Mouse (Mus musculus) lung, postnatal 36 days (tissue): ENCODE results near the gene Slc44a4.
"Not testable (repeated sequence)": the region's sequence is repeated elsewhere in the genome, so short reads cannot be mapped to it uniquely, and the experiment has no call there.

Experiments
- DNase-seq: peaks from one replicate; pipeline ENCODE4 v3.0.0; 2022; ENCODE audit warnings: mixed read lengths

The Slc44a4 gene

DNA sequence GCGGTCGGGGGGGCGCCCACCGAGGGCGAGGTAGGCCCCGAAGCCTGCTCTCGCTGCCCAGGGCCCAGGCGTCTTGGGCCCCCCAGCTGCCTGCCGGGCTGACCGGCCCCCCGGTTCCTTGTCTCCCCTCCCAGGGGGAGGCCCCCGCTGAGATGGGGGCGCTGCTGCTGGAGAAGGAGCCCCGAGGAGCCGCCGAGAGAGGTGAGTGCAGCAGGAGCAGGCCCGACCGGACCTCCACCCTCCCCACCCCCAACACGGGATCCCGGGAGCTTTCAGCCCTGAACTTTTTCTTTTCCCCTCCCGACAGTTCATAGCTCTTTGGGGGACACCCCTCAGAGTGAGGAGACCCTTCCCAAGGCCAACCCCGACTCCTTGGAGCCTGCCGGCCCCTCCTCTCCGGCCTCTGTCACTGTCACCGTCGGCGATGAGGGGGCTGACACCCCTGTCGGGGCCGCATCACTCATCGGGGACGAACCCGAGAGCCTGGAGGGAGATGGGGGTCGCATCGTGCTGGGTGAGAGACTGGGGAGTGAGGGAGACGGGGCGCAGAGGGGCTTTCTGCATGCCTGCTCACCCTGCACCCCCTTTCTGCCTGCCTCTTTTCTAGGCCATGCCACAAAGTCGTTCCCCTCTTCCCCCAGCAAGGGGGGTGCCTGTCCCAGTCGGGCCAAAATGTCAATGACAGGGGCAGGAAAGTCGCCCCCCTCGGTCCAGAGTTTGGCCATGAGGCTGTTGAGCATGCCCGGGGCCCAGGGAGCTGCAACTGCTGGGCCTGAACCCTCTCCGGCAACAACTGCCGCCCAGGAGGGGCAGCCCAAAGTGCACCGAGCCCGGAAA is 15.0 kb upstream of the Slc44a4 start:
- peak; percentile 30 for DNase-seq

DNA sequence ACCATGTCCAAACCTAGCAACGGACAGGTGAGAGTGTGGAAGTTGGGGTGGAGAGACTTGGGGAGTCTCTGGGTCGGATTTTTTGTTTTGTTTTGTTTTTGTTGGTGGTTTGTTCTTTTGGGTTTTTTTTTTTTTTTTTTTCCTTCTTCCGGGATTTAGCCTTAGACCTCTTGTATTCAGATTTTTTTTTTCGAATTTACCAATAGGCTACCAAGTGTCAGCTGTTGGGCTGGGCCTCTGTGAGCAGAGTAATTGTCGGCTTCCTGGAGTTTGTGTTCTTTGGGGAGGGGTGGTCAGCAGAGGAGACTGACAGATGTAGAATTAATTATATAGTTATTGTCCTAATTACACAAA is 14.4 kb upstream of the Slc44a4 start:
- peak; percentile 55 for DNase-seq

DNA sequence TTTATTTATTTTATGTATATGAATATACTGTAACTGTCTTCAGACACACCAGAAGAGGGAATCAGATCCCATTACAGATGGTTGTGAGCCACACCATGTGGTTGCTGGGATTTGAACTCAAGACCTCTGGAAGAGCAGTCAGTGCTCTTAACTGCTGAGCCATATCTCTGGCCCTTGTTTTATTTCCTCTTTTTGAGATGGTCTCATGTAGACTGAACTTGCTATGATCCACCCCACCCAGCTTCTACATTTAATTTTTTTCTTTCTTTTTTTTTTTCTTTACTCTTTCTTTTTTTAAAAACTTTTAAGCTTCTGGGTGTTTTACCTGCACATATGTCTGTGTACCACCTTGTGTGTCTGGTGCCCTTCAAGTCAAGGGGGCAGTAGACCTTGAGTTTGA is 13.4 kb upstream of the Slc44a4 start:
- DNase-seq = not testable (repeated sequence)

- not testable (repeated sequence) for DNase-seq
These were observed 12.3 kb upstream of the Slc44a4 start for GRCm38 (mm10) chr17:34901948-34902347.

DNA sequence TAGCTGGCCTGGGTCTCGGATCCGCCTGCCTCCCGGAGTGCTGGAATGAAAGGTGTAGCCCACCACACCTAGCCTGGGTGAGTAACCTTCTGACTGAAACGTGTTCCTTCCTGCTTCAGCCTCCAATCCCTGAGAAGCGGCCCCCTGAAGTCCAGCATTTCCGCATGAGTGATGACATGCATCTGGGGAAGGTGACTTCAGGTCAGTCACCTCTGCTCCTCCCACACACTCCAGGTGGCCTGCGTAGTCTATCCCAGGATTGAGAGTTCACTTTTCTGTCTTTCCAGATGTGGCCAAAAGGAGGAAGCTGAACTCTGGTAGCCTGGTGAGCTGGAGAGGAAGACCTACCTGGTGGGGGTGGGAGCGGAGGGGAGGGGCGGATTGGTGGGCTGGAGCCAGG is 11.4 kb upstream of the Slc44a4 start:
- no peak for DNase-seq

GRCm38 (mm10) chr17:34910982-34911381 is 3.3 kb upstream of the Slc44a4 start:
- no peak for DNase-seq

- DNase-seq = peak; percentile 91
These were observed 2.3 kb upstream of the Slc44a4 start for GRCm38 (mm10) chr17:34911945-34912351.

DNA sequence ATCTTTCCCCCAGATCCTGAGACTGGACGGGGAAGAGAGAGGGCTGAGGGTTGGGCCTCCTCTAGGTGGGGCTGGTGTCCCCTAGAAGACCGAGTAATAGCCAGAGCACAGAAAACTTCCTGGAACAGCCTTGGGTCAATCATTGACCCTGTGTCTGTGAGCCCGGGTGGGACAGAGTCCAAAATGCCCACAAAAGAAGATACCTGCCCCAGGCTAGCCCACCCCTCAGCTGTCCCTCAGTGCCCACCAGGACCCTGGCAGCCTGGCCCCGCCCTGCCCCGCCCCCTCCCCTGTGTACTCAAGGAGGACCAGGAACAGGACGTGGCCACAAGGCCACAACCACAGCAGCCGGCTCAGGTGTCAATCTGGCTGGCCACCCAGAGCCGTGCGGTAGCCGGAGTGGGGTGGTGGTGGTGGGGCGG is 1.2 kb downstream of the Slc44a4 start:
- peak; percentile 52 for DNase-seq

- DNase-seq = no peak
These were observed 2.0 kb downstream of the Slc44a4 start for GRCm38 (mm10) chr17:34916316-34916715.

DNA sequence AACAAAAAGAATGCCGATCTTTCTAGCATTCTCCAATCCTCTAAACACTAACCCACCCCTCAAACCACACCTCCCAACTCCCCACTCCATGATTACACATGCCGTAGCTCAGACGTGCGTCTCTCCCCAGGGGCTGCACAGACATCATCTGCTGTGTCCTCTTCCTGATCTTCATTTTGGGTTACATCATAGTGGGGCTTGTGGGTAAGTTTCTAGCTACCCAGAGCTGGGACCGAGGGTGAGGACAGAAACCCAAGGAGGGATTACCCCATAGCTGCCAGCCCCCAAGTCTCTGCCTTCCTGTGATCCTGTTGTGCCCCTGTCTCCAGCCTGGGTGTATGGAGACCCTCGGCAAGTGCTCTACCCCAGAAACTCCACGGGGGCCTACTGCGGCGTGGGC is 2.9 kb downstream of the Slc44a4 start:
- DNase-seq = no peak

DNA sequence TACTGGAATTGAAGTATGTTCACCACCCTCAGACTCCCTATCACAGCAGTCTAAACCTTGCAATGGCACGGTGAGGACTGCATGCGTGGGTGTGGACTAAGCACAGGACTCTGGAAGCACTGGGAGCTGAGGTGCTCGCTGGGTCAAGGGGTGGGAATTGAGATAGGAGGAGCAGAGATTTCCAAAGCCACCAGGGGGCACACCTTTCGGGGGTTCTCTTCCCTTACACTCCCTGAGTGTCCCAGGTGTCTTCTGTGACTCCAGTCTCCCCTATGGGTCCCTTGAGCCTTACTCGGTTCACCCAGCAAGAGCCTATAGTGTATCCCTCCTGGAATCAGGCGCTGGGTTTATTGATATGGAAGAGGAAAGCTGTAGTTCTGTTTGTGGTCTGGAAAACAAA is 8.7 kb downstream of the Slc44a4 start:
- DNase-seq = no peak

DNA sequence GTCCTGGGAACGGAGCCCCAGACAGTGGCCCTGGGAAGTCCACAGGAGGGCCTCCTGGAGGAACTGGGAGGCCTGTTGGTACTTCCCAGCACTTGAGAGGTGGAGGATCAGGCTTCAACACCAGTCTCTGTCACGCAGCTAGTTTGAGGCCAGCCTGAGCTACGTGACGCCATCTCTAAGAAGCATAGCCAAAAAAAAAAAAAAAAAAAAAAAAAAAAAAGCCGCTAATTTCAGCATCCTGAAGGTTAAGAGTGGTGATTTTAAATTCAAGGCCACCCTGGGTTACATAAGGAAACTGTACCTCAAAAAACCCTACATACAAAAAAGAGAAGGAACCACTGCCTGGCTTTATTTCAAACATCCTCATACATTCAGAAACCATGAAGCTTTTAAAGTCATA is 10.0 kb downstream of the Slc44a4 start:
- no peak for DNase-seq

GRCm38 (mm10) chr17:34927306-34928019 is 13.2 kb downstream of the Slc44a4 start:
- peak; percentile 36 for DNase-seq

- DNase-seq = no peak
These were observed 14.6 kb downstream of the Slc44a4 start for GRCm38 (mm10) chr17:34928841-34929240.

- peak; percentile 100 for DNase-seq
These were observed 16.9 kb downstream of the Slc44a4 start, which contains the start of gene Neu1 for GRCm38 (mm10) chr17:34931061-34931734. Gene Neu1 (plus strand): TSS chr17:34931253.

- peak; percentile 36 for DNase-seq
These were observed 17.5 kb downstream of the Slc44a4 start for GRCm38 (mm10) chr17:34931735-34932098.

DNA sequence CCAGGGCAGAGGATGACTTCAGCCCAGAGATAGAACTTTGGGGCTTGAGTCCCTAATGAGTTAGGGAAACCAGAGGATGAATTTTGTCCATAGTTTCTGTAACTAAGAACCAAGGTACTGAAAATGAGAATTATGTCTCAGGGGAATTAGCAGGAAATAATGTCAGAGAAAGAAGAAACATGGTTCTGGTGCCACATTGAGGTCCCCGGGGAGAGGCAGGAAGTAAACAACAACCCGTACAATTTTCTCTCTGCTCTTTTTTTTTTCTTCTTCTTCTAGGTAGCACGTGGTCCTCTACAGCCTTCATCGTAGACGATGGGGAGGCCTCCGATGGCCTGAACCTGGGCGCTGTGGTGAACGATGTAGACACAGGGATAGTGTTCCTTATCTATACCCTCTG is 18.0 kb downstream of the Slc44a4 start:
- no peak for DNase-seq

- DNase-seq = no peak
These were observed 19.8 kb downstream of the Slc44a4 start for GRCm38 (mm10) chr17:34934031-34934430.

DNA sequence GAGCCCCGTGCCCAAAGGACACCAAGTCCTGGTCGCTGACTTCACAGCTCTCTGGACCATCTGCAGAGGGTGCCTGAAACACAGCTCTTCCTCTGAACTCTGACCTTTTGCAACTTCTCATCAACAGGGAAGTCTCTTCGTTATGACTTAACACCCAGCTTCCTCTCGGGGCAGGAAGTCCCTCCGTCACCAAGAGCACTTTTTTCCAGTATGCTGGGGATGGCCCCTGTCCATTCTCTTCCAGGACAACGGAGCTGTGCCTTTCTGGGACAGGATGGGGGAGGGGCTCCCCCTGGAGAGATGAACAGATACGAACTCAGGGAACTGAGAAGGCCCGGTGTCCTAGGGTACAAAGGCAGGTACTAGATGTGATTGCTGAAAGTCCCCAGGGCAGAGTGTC is 20.6 kb downstream of the Slc44a4 start:
- peak; percentile 40 for DNase-seq

GRCm38 (mm10) chr17:34937960-34938505 is 23.8 kb downstream of the Slc44a4 start:
- peak; percentile 43 for DNase-seq

- no peak for DNase-seq
These were observed 27.2 kb downstream of the Slc44a4 start for GRCm38 (mm10) chr17:34941344-34942041.

DNA sequence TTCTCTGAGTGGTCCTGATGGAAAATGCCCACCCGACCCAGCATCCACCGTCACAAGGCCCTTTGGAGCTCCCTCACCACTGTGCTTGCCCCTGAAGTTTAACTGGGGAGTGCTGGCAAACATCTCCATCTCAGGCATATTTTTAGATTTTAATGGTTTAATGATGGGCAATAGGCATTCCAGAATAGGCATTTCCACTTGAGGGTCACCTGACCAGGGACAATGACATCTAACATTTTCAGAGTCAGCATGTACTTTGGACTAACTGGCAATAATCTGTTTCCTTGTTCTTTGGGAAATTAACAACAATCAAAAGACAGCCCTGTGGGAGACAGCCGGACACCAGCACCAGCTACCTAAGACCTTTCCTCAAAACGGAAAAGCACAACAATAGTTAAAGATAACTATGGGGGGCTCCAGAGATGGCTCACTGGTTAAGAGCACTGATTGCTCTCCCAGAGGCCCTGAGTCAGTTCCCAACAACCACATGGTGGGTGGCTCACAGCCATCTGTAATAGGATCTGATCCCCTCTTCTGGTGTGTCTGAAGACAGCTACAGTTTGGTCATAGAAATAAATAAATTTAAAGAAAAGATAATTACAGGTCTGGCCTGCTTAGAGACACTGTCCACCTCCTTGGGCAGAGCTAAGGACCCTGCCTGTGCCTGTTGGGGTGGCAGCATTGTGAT is 29.0 kb downstream of the Slc44a4 start:
- DNase-seq = no peak
